Mouse (Mus musculus): ENCODE data around the gene Sppl3.
"Not testable (repeated sequence)": the region's sequence is repeated elsewhere in the genome, so short reads cannot be mapped to it uniquely, and the experiment has no call there.

Sppl3 gene

GRCm38 (mm10) chr5:115043626-115044025, 32.7 kb downstream of the Sppl3 start:
- no peak for DNase-seq

GRCm38 (mm10) chr5:115045146-115045677, 34.3 kb downstream of the Sppl3 start:
- no peak for DNase-seq

- DNase-seq: no peak
These were observed 38.8 kb downstream of the Sppl3 start for GRCm38 (mm10) chr5:115049692-115050091.

GRCm38 (mm10) chr5:115050776-115051175, 39.8 kb downstream of the Sppl3 start:
- no peak for DNase-seq

- no peak for DNase-seq
These were observed 41.6 kb downstream of the Sppl3 start for GRCm38 (mm10) chr5:115052546-115052945.

- DNase-seq: no peak
These were observed 43.0 kb downstream of the Sppl3 start for GRCm38 (mm10) chr5:115053791-115054396.

GRCm38 (mm10) chr5:115055418-115055817, 44.5 kb downstream of the Sppl3 start:
- DNase-seq: no peak

- DNase-seq: no peak
These were observed 46.2 kb downstream of the Sppl3 start for GRCm38 (mm10) chr5:115057153-115057552.

- no peak for DNase-seq
These were observed 47.8 kb downstream of the Sppl3 start for GRCm38 (mm10) chr5:115058584-115059297.

GRCm38 (mm10) chr5:115060067-115060695, 49.2 kb downstream of the Sppl3 start:
- no peak for DNase-seq

- no peak for DNase-seq
These were observed 50.0 kb downstream of the Sppl3 start for GRCm38 (mm10) chr5:115060977-115061376.

- DNase-seq: no peak
These were observed 51.6 kb downstream of the Sppl3 start for GRCm38 (mm10) chr5:115062566-115062965.

GRCm38 (mm10) chr5:115063391-115063790, 52.5 kb downstream of the Sppl3 start:
- DNase-seq: no peak

- DNase-seq: no peak
These were observed 55.3 kb downstream of the Sppl3 start for GRCm38 (mm10) chr5:115066245-115066644.

- no peak for DNase-seq
These were observed 57.9 kb downstream of the Sppl3 start for GRCm38 (mm10) chr5:115068671-115069421.

GRCm38 (mm10) chr5:115069611-115070010, 58.7 kb downstream of the Sppl3 start:
- no peak for DNase-seq

GRCm38 (mm10) chr5:115070457-115070856, 59.5 kb downstream of the Sppl3 start:
- DNase-seq: no peak

- DNase-seq: no peak
These were observed 60.4 kb downstream of the Sppl3 start for GRCm38 (mm10) chr5:115071096-115071901.

GRCm38 (mm10) chr5:115072143-115072542, 61.2 kb downstream of the Sppl3 start:
- DNase-seq: no peak

- DNase-seq: not testable (repeated sequence)
These were observed 62.4 kb downstream of the Sppl3 start for GRCm38 (mm10) chr5:115073306-115073705.

GRCm38 (mm10) chr5:115074749-115075148, 63.8 kb downstream of the Sppl3 start:
- no peak for DNase-seq
